Mouse (Mus musculus): ENCODE data around the gene Tnrc18. TPM values are rescaled to one million over a fixed set of nuclear protein-coding genes. Genes with fewer than 3 reads are reported as not detected.

Tnrc18 gene
- polyA plus RNA-seq, 1 experiment from 2014 or later: 35.9 TPM

- no peaks in the 10 kb centered on the region for H3K27me3 ChIP-seq
- peak overlapping the region; percentile 99 for H3K4me3 ChIP-seq
- peak overlapping the region; percentile 100 for H3K27ac ChIP-seq
- H3K9ac ChIP-seq: peak overlapping the region; percentile 100
- H3K9me3 ChIP-seq (replicated peaks): no peaks in the 10 kb centered on the region
- no peaks in the 10 kb centered on the region for H3K36me3 ChIP-seq (ENCODE audit: poor library complexity, severe bottlenecking)
- under 1% methylated on average over 36 of the region's 36 CpGs for WGBS
- H3K4me1 ChIP-seq: peaks cover 31% of the 10 kb centered on the region
- peak; percentile 4 for ATAC-seq
- peak overlapping the region; percentile 75 for H3K4me2 ChIP-seq
Measured at GRCm38 (mm10) chr5:142821266-142821973, 4.0 kb upstream of the Tnrc18 start.

- Histone ChIP-seq H3K36me3 (ENCODE audit: poor library complexity, severe bottlenecking) (no peaks in the 10 kb centered on the region), H3K4me3 (peak overlapping the region; percentile 99), H3K4me1 (peaks cover 29% of the 10 kb centered on the region), H3K27ac (peak overlapping the region; percentile 100), H3K27me3 (no peaks in the 10 kb centered on the region), H3K9ac (peak overlapping the region; percentile 100), H3K9me3 (replicated peaks) (no peaks in the 10 kb centered on the region), H3K4me2 (peak overlapping the region; percentile 75)
- under 1% methylated on average over 53 of the region's 53 CpGs for WGBS
- ATAC-seq: no peak
Measured at GRCm38 (mm10) chr5:142820276-142821265, 3.1 kb upstream of the Tnrc18 start.

GRCm38 (mm10) chr5:142819385-142820275 lies 2.2 kb upstream of the Tnrc18 start:
- WGBS: under 1% methylated on average over 36 of the region's 36 CpGs

GRCm38 (mm10) chr5:142818435-142819360 lies 1.2 kb upstream of the Tnrc18 start:
- no peaks in the 10 kb centered on the region for H3K9me3 ChIP-seq (replicated peaks)
- peak overlapping the region; percentile 75 for H3K4me2 ChIP-seq
- no peaks in the 10 kb centered on the region for H3K27me3 ChIP-seq
- no peak for ATAC-seq
- H3K36me3 ChIP-seq (ENCODE audit: poor library complexity, severe bottlenecking): peaks cover 12% of the 10 kb centered on the region
- 0% methylated on average over 42 of the region's 43 CpGs for WGBS
- peak overlapping the region; percentile 99 for H3K4me3 ChIP-seq
- H3K9ac ChIP-seq: peak overlapping the region; percentile 100
- peaks cover 10% of the 10 kb centered on the region for H3K4me1 ChIP-seq
- H3K27ac ChIP-seq: peak overlapping the region; percentile 100

More at GRCm38 (mm10) chr5:142819385-142820275, 2.2 kb upstream of the Tnrc18 start:
- no peaks in the 10 kb centered on the region for H3K9me3 ChIP-seq (replicated peaks)
- H3K9ac ChIP-seq: peak overlapping the region; percentile 100
- H3K4me3 ChIP-seq: peak overlapping the region; percentile 99
- peak overlapping the region; percentile 100 for H3K27ac ChIP-seq
- peaks cover 20% of the 10 kb centered on the region for H3K4me1 ChIP-seq
- peaks cover 6% of the 10 kb centered on the region for H3K36me3 ChIP-seq (ENCODE audit: poor library complexity, severe bottlenecking)
- peak overlapping the region; percentile 75 for H3K4me2 ChIP-seq
- ATAC-seq: peak; percentile 41
- H3K27me3 ChIP-seq: no peaks in the 10 kb centered on the region

GRCm38 (mm10) chr5:142816811-142817523 lies 495 bp downstream of the Tnrc18 start:
- Histone ChIP-seq H3K27me3 (no peaks in the 10 kb centered on the region), H3K4me1 (peaks cover 16% of the 10 kb centered on the region), H3K4me3 (peak overlapping the region; percentile 99), H3K9ac (peak overlapping the region; percentile 100), H3K9me3 (replicated peaks) (no peaks in the 10 kb centered on the region), H3K4me2 (peak overlapping the region; percentile 98), H3K36me3 (ENCODE audit: poor library complexity, severe bottlenecking) (peaks cover 12% of the 10 kb centered on the region), H3K27ac (peak overlapping the region; percentile 100)
- under 1% methylated on average over 70 of the region's 71 CpGs for WGBS
- no peak for ATAC-seq

GRCm38 (mm10) chr5:142816031-142816810 lies 1.2 kb downstream of the Tnrc18 start:
- Histone ChIP-seq H3K27me3 (no peaks in the 10 kb centered on the region), H3K36me3 (ENCODE audit: poor library complexity, severe bottlenecking) (peaks cover 19% of the 10 kb centered on the region), H3K4me1 (peaks cover 23% of the 10 kb centered on the region), H3K4me3 (peak overlapping the region; percentile 99), H3K9ac (peak overlapping the region; percentile 100), H3K9me3 (replicated peaks) (no peaks in the 10 kb centered on the region), H3K4me2 (peak overlapping the region; percentile 98), H3K27ac (peak overlapping the region; percentile 100)
- WGBS: 0% methylated on average over 39 of the region's 39 CpGs
- ATAC-seq: no peak

GRCm38 (mm10) chr5:142815421-142816001 lies 2.0 kb downstream of the Tnrc18 start:
- ATAC-seq: no peak
- 0% methylated on average over 30 of the region's 30 CpGs for WGBS
- H3K4me1 ChIP-seq: peaks cover 31% of the 10 kb centered on the region

GRCm38 (mm10) chr5:142814711-142815420 lies 2.6 kb downstream of the Tnrc18 start:
- H3K9ac ChIP-seq: peak overlapping the region; percentile 100
- peaks cover 37% of the 10 kb centered on the region for H3K4me1 ChIP-seq
- H3K36me3 ChIP-seq (ENCODE audit: poor library complexity, severe bottlenecking): peaks cover 25% of the 10 kb centered on the region
- peak overlapping the region; percentile 98 for H3K4me2 ChIP-seq
- peak overlapping the region; percentile 100 for H3K27ac ChIP-seq
- H3K9me3 ChIP-seq (replicated peaks): no peaks in the 10 kb centered on the region
- peak overlapping the region; percentile 99 for H3K4me3 ChIP-seq
- no peak for ATAC-seq
- H3K27me3 ChIP-seq: no peaks in the 10 kb centered on the region
- under 1% methylated on average over 51 of the region's 62 CpGs for WGBS

More at GRCm38 (mm10) chr5:142815421-142816001, 2.0 kb downstream of the Tnrc18 start:
- Histone ChIP-seq H3K27me3 (no peaks in the 10 kb centered on the region), H3K4me3 (peak overlapping the region; percentile 99), H3K4me2 (peak overlapping the region; percentile 98), H3K36me3 (ENCODE audit: poor library complexity, severe bottlenecking) (peaks cover 22% of the 10 kb centered on the region), H3K9me3 (replicated peaks) (no peaks in the 10 kb centered on the region), H3K27ac (peak overlapping the region; percentile 100), H3K9ac (peak overlapping the region; percentile 100)

GRCm38 (mm10) chr5:142814161-142814651 lies 3.3 kb downstream of the Tnrc18 start:
- peaks cover 44% of the 10 kb centered on the region for H3K4me1 ChIP-seq
- under 1% methylated on average over 22 of the region's 22 CpGs for WGBS
- H3K36me3 ChIP-seq (ENCODE audit: poor library complexity, severe bottlenecking): peaks cover 31% of the 10 kb centered on the region
- H3K27ac ChIP-seq: peak overlapping the region; percentile 100
- H3K9me3 ChIP-seq (replicated peaks): no peaks in the 10 kb centered on the region
- peak overlapping the region; percentile 98 for H3K4me2 ChIP-seq
- H3K27me3 ChIP-seq: no peaks in the 10 kb centered on the region
- peak overlapping the region; percentile 100 for H3K9ac ChIP-seq
- peak overlapping the region; percentile 99 for H3K4me3 ChIP-seq
- no peak for ATAC-seq
